Mouse (Mus musculus): ENCODE results near the gene Igsf23.

- no peak for TF ChIP-seq CTCF (IDR thresholded peaks at IDR 0.05; ENCODE audit: low read depth)
- no peak for TF ChIP-seq EP300 (IDR thresholded peaks at IDR 0.05; ENCODE audit: low read depth)
These were observed 38.6 kb downstream of the Igsf23 start for GRCm38 (mm10) chr7:19911695-19912524.
